Mouse (Mus musculus) kidney, embryonic 14.5 days (tissue): Measurements from ENCODE around the gene Fgf16. TPM values are rescaled to one million over a fixed set of nuclear protein-coding genes. Genes with fewer than 3 reads are reported as not detected.

ENCODE experiments used
- ATAC-seq: fragments of 200-750 bp; cut with Nextera tagmentation; 2 replicates; pipeline ENCODE4 v1.8.0; 2017; ENCODE audit warnings: moderate number of reproducible peaks, mild to moderate bottlenecking, moderate TSS enrichment, moderate library complexity; ENCODE audit not compliant: low FRiP score, low TSS enrichment
- H3K27ac ChIP-seq: fragments of 300-500 bp; sonication (generic); 2 replicates; pipeline ENCODE4 v1.5.1; 2014; ENCODE audit warnings: low read depth, mild to moderate bottlenecking, low read length, moderate library complexity, mixed read lengths
- H3K27me3 ChIP-seq: fragments of 300-500 bp; sonication (generic); 2 replicates; pipeline ENCODE4 v1.6.1; 2014; ENCODE audit warnings: mild to moderate bottlenecking, low read length; ENCODE audit not compliant: control insufficient read depth, insufficient read depth
- H3K36me3 ChIP-seq: fragments of 300-500 bp; sonication (generic); 2 replicates; pipeline ENCODE4 v1.6.1; 2014; ENCODE audit warnings: low read length, mixed read lengths; ENCODE audit not compliant: control insufficient read depth, insufficient read depth
- H3K4me1 ChIP-seq: fragments of 300-500 bp; sonication (generic); 2 replicates; pipeline ENCODE4 v1.6.1; 2014; ENCODE audit warnings: low read length, mixed read lengths; ENCODE audit not compliant: control insufficient read depth, insufficient read depth
- H3K4me2 ChIP-seq: fragments of 300-500 bp; sonication (generic); replicated peaks from 2 replicates; pipeline ENCODE4 v1.6.1; 2014; ENCODE audit warnings: low read depth, mild to moderate bottlenecking, low read length
- H3K4me3 ChIP-seq: fragments of 300-500 bp; sonication (generic); 2 replicates; pipeline ENCODE4 v1.5.1; 2014; ENCODE audit warnings: mild to moderate bottlenecking, low read length
- H3K9ac ChIP-seq: fragments of 300-500 bp; sonication (generic); 2 replicates; pipeline ENCODE4 v1.6.1; 2014; ENCODE audit warnings: low read depth, mild to moderate bottlenecking, low read length, moderate library complexity
- H3K9me3 ChIP-seq: fragments of 300-500 bp; sonication (generic); 2 replicates; pipeline ENCODE4 v1.6.1; 2016; ENCODE audit warnings: low read length; ENCODE audit not compliant: control insufficient read depth
- WGBS: fragments of 180-500 bp; shearing (Covaris S2); extraction: QIAGEN DNeasy Blood & Tissue Kit; methylation state at CpG from one replicate; pipeline ENCODE4 v1.1.7; 2014; 5-methylcytosine and 5-hydroxymethylcytosine counted together
- polyA plus RNA-seq: library from polyadenylated mRNA; unstranded; fragments of >200 nt; fragmentation: Nextera tagmentation; extraction: Ambion mirVana; gene quantifications from 2 replicates; pipeline ENCODE4 v1.2.1, GENCODE M21; 2014

Gene Fgf16
- polyA plus RNA-seq: not detected in 2 replicates

DNA sequence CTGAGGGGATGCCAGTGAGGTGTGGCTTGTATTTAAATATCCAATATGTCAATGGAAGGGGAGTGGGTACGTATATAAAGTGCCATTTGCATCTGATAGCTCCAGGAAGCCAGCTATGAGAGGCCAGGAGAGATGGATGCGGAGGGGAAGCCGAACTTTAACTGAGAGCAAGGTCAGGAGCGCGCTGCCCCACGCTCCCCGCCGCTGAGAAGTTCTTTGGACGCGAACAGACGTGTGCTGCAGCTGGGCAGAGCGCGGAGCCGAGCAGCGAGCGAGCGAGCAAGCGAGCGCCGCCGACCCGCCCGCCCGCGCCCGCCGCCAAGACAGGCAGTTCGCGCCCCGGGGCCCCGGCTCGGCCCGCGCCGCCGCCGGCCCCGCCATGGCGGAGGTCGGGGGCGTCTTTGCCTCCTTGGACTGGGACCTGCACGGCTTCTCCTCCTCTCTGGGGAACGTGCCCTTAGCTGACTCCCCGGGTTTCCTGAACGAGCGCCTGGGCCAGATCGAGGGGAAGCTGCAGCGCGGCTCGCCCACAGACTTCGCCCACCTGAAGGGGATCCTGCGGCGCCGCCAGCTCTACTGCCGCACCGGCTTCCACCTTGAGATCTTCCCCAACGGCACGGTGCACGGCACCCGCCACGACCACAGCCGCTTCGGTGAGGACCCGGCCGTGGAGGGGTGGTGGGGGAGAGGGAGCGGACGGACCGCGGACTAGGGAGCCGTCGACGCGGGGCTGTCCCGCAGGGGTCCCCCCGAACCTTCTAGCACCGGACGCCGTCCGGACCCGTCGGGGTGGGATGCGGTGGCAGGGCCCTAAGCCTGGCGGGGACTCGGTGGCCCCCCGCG lies at the start of gene Fgf16:
Fgf16 (plus strand) TSS at position 118 of the 843 bp plus-strand sequence.
- no peaks in the 10 kb centered on the region for H3K36me3 ChIP-seq
- peak within 1 kb of the TSS; percentile 18; the same call in 1 of the 2 replicates for H3K9ac ChIP-seq
- H3K4me2 ChIP-seq: peak within 1 kb of the TSS; percentile 55
- ATAC-seq: peak; percentile 45; the same call in 1 of the 2 replicates
- no peak within 1 kb of the TSS for H3K27ac ChIP-seq
- H3K4me1 ChIP-seq: no peaks in the 10 kb centered on the region
- 19% methylated on average over 77 of the region's 86 CpGs for WGBS
- H3K9me3 ChIP-seq: no peaks in the 10 kb centered on the region
- peaks cover 36% of the 10 kb centered on the region for H3K27me3 ChIP-seq
- H3K4me3 ChIP-seq: peak within 1 kb of the TSS; percentile 37

DNA sequence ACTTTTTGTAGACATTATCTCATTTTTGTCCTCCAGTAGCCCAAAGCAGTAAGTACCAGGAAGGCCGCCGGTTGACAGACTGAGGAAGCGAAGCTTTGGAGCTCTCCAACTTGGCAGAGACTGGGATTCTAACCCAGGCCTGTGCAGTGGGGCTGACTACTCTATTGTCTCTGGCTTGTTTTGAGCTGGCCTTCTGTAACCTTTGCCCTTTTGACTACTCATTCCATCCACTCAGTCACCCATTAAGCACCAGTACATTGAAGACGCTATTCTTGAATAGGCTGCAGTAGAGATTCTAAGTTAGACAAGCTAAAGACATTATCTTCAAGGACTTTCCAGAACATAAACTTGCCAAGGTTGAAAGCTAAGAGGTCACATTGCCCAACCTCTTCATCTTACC lies 49.3 kb upstream of the Fgf16 start:
- Histone ChIP-seq H3K4me3 (no peak overlapping the region), H3K27me3 (no peaks in the 10 kb centered on the region), H3K4me1 (no peaks in the 10 kb centered on the region), H3K36me3 (no peaks in the 10 kb centered on the region), H3K27ac (no peak overlapping the region), H3K9me3 (no peaks in the 10 kb centered on the region), H3K9ac (no peak overlapping the region), H3K4me2 (no peak overlapping the region)
- 76% methylated on average over 4 of the region's 4 CpGs for WGBS
- ATAC-seq: 0 out of 2 replicates have a peak, but pooled peaks have one; percentile 49

DNA sequence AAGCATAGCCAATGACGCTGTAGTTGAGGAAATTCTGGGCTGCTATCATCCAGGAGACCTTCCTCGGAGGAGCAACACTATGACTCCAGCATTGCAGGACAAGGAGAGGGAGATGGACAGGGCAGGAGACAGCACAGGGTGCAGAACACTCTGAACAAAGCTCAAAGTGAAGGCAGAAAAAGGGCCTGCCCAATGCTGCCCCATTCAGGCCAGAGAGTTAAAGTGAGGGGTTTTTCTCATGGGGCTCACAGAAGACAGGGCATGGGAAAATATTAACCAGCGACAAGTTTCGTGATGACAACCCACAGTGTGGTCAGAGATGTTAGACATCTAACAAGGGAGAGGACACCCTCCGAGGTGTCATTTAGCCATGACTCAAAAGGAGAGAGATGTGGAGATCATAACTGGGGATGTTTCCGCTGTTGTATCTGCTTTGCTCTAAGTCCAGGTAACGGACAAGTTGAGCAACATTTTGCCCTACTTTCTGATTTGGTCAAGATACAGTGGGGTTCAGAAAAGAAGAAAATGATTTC lies 48.2 kb upstream of the Fgf16 start:
- no peaks in the 10 kb centered on the region for H3K9me3 ChIP-seq
- WGBS: 88% methylated on average over 7 of the region's 7 CpGs
- no peaks in the 10 kb centered on the region for H3K27me3 ChIP-seq
- H3K9ac ChIP-seq: no peak overlapping the region
- no peak overlapping the region for H3K4me3 ChIP-seq
- no peaks in the 10 kb centered on the region for H3K4me1 ChIP-seq
- H3K4me2 ChIP-seq: no peak overlapping the region
- H3K36me3 ChIP-seq: no peaks in the 10 kb centered on the region
- ATAC-seq: no peak
- no peak overlapping the region for H3K27ac ChIP-seq

- Histone ChIP-seq H3K4me2 (no peak overlapping the region), H3K9ac (no peak overlapping the region), H3K9me3 (no peaks in the 10 kb centered on the region), H3K4me1 (no peaks in the 10 kb centered on the region), H3K4me3 (no peak overlapping the region), H3K27ac (no peak overlapping the region), H3K27me3 (no peaks in the 10 kb centered on the region), H3K36me3 (no peaks in the 10 kb centered on the region)
- ATAC-seq: no peak
- WGBS: 89% methylated on average over 5 of the region's 5 CpGs
These were observed 45.7 kb upstream of the Fgf16 start for GRCm38 (mm10) chrX:105718388-105718787.

DNA sequence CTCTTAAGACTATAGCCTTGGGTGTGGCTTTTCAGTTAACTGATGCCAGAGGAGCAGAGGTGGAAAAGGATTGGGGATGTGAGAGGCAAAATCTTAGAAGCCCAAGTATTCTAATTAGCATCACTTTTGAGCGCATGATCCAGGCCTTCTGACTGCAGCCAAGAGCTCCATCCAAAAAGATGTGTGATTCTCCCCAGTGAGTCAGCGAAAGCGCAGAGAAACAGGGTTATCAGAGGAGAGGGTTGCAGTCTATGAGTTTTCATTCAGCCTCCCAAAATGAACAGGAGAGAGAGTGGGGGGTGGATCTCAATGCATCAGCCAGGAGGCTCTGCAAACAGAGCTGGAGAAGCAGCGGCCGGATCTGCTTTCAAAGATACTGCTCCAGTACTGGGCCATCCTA lies 45.1 kb upstream of the Fgf16 start:
- 81% methylated on average over 5 of the region's 5 CpGs for WGBS
- Histone ChIP-seq H3K9ac (no peak overlapping the region), H3K4me1 (no peaks in the 10 kb centered on the region), H3K4me3 (no peak overlapping the region), H3K27me3 (no peaks in the 10 kb centered on the region), H3K9me3 (no peaks in the 10 kb centered on the region), H3K4me2 (no peak overlapping the region), H3K36me3 (no peaks in the 10 kb centered on the region), H3K27ac (no peak overlapping the region)
- ATAC-seq: no peak

DNA sequence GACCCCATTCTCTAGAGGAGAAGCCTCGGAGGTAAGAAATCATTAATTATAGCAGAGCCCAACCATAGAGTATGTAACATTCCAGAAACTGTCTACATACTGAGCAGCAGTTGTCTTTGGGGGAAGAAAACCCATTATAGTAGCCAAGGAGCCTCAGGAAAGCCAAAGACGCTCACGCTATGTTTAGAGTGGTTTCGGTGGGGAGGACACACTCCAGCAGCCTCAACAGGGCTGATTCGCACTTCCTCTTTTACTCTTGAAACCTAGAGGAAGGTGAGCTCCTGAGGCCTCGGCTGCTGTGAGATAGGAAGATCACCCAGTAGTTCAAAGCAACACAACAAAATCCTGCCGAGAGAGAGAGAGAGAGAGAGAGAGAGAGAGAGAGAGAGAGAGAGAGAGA lies 39.9 kb upstream of the Fgf16 start:
- Histone ChIP-seq H3K9me3 (no peaks in the 10 kb centered on the region), H3K4me2 (no peak overlapping the region), H3K27me3 (no peaks in the 10 kb centered on the region), H3K4me3 (no peak overlapping the region), H3K4me1 (no peaks in the 10 kb centered on the region), H3K36me3 (no peaks in the 10 kb centered on the region), H3K27ac (no peak overlapping the region), H3K9ac (no peak overlapping the region)
- ATAC-seq: no peak
- 76% methylated on average over 7 of the region's 7 CpGs for WGBS

DNA sequence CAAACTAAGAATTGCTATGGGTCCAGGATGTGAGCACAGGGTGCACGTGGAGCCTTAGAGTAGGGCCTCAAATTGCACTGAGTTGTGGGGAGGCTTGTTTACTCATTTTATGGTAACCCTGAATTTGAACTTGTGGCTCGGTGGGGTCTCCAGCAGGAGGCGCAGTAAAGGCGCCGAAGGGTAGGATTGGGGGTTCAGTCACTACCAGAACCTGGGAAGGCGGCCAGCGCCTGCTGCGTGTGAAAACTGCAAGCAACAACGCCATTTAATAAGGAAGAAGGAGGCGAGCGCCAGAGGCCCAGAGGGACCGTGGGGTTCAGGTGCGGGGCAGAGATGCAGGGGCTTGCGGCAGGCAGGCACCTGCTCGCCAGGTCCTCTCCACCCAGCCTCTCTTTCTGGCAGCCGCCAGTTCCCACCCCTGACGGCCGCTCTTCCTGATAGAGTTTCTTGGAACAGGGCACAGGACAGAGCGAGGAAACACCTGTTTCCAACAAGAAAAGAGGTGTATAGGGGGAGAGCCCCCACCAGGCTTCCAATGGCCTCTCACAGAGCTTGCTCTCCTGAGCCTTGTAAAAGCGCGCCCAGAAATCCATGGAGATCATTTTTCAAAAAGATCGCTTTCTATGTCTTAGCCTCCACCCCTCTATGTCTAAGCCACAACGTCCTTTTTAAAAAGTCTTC lies 1.1 kb upstream of the Fgf16 start:
- no peaks in the 10 kb centered on the region for H3K4me1 ChIP-seq
- peaks cover 36% of the 10 kb centered on the region for H3K27me3 ChIP-seq
- WGBS: 27% methylated on average over 23 of the region's 23 CpGs
- H3K36me3 ChIP-seq: no peaks in the 10 kb centered on the region
- ATAC-seq: peak; percentile 55
- no peak overlapping the region for H3K9ac ChIP-seq
- no peak overlapping the region for H3K27ac ChIP-seq
- peak overlapping the region; percentile 37 for H3K4me3 ChIP-seq
- H3K4me2 ChIP-seq: peak overlapping the region; percentile 55
- H3K9me3 ChIP-seq: no peaks in the 10 kb centered on the region

DNA sequence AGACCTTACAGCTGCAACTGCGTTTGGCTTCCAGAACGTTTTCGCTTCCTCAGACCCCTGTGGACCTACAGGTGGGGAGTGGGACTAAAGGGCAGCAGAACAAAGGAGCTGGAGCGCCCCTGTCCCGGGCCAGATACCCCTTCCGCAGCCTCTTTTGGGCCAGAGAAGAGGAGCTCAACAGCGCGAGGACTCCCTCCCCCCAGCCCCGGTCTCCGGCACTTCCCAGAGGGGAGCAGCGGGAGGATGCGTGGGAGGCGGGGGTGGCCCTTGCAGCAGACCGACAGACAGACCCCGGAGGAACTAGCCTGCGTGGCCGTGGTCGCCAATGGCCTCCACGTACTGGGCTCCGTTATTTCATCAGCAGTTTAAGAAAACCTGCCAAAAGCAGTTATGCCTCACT lies 467 bp upstream of the Fgf16 start:
- H3K27me3 ChIP-seq: peaks cover 36% of the 10 kb centered on the region
- no peaks in the 10 kb centered on the region for H3K9me3 ChIP-seq
- no peaks in the 10 kb centered on the region for H3K4me1 ChIP-seq
- H3K36me3 ChIP-seq: no peaks in the 10 kb centered on the region
- ATAC-seq: peak; percentile 50; the same call in 1 of the 2 replicates
- peak overlapping the region; percentile 55 for H3K4me2 ChIP-seq
- peak overlapping the region; percentile 37 for H3K4me3 ChIP-seq
- 15% methylated on average over 20 of the region's 20 CpGs for WGBS
- H3K9ac ChIP-seq: no peak overlapping the region
- no peak overlapping the region for H3K27ac ChIP-seq
